Mouse (Mus musculus) C2C12 (cell line): Measurements from ENCODE around the gene Fbrs.

Experiments
- CTCF ChIP-seq: IDR thresholded peaks from one replicate; pipeline ENCODE4 v1.5.1; 2011; ENCODE audit not compliant: control insufficient read depth, insufficient read depth, insufficient read length
- FOSL1 ChIP-seq: IDR thresholded peaks from one replicate; pipeline ENCODE4 v1.8.0; 2011; ENCODE audit warnings: mild to moderate bottlenecking, low read length; ENCODE audit not compliant: poor library complexity, insufficient read depth, severe bottlenecking
- MAX ChIP-seq: IDR thresholded peaks from one replicate; pipeline ENCODE4 v1.6.1; 2011; ENCODE audit warnings: mild to moderate bottlenecking, control low read depth
- MYOG ChIP-seq: IDR thresholded peaks from one replicate; pipeline ENCODE4 v1.6.1; 2011; ENCODE audit not compliant: control insufficient read depth, insufficient read length; ENCODE audit errors: extremely low read depth
- USF1 ChIP-seq: IDR thresholded peaks from one replicate; pipeline ENCODE4 v1.6.1; 2011; ENCODE audit warnings: low read depth, mild to moderate bottlenecking, control low read depth, moderate library complexity

DNA sequence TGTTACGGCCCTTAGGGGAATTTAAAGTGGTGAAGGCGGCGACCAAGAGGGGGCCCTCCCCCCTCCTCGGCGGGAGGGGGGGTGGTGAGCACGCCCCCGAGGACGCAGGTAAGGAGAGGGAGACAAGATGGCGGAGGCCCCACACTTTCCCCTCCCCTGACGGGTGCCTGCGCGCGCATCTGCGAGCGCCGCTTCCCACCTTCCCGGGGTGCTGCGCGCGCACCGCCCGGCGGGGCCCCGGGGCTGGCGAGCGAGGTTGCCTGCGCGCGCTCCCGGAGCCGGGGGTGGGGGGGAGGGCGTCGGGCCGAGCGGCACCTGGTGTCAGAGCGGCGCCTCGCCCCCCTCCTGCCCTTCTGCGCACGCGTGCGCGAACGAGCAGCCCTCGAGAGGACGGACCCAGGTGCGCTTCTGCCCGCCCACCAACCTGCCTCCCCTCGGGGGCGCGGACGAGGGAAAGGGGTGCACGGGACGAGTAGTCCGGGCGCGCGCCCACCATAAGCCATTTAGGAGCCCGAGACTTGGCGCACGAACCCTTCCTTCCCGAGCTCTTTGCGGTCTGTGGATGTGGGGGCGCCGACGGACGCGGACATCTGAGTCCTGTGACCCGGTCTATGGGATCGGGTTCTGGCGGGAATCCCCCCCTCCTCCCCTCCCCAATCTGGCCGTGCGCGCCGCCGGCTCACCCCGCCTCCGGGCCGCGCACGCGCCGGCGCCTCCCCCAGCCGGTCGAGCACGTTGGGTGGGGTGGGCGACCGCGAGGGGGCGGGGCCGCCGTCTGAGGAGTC, 33.4 kb downstream of the Fbrs start:
- TF ChIP-seq CTCF (no peak), MAX (no peak), USF1 (no peak), FOSL1 (no peak), MYOG (no peak)
